Mouse (Mus musculus) embryonic fibroblast, embryonic 13.5 days (primary cell): ENCODE measurements around the gene Slfn1. TPM values are rescaled to one million over a fixed set of nuclear protein-coding genes. Genes with fewer than 3 reads are reported as not detected.
A peak's percentile ranks its signal among the peaks of the same experiment; 100 is the strongest.

Source experiments
- H3K27ac ChIP-seq: 2 replicates; pipeline ENCODE4 v1.5.1; 2012; ENCODE audit warnings: low read length, control low read depth, inconsistent platforms; ENCODE audit not compliant: insufficient read depth
- H3K4me1 ChIP-seq: 2 replicates; pipeline ENCODE4 v1.6.1; 2011; ENCODE audit warnings: low read length; ENCODE audit not compliant: control insufficient read depth, insufficient read depth
- H3K4me3 ChIP-seq: 2 replicates; pipeline ENCODE4 v1.5.1; 2011; ENCODE audit warnings: mild to moderate bottlenecking, control low read depth, low read length; ENCODE audit not compliant: insufficient read depth
- CTCF ChIP-seq: IDR thresholded peaks from 2 replicates; pipeline ENCODE4 v1.5.1; 2011; ENCODE audit warnings: mild to moderate bottlenecking, control low read depth, low read length, moderate library complexity, borderline replicate concordance; ENCODE audit not compliant: insufficient read depth
- POLR2A ChIP-seq: IDR thresholded peaks from 2 replicates; pipeline ENCODE4 v1.6.1; 2011; ENCODE audit warnings: low read depth, mild to moderate bottlenecking, control low read depth, low read length, moderate library complexity
- polyA plus RNA-seq: library from polyadenylated mRNA; stranded (reverse); fragments of >200 nt; gene quantifications from 2 replicates; pipeline ENCODE4 v1.2.4, GENCODE M21; 2011; ENCODE audit warnings: low read depth; ENCODE audit not compliant: missing spikeins, insufficient read length

The Slfn1 gene
- not detected in 2 replicates for polyA plus RNA-seq

- TF ChIP-seq CTCF, result no peak
- TF ChIP-seq POLR2A, result no peak
- H3K4me1 ChIP-seq, result no peaks in the 10 kb centered on the region
Observed at GRCm38 (mm10) chr11:83116597-83117227, at the start of gene Slfn1. Gene Slfn1, plus strand, starts transcription at chr11:83116849.

DNA sequence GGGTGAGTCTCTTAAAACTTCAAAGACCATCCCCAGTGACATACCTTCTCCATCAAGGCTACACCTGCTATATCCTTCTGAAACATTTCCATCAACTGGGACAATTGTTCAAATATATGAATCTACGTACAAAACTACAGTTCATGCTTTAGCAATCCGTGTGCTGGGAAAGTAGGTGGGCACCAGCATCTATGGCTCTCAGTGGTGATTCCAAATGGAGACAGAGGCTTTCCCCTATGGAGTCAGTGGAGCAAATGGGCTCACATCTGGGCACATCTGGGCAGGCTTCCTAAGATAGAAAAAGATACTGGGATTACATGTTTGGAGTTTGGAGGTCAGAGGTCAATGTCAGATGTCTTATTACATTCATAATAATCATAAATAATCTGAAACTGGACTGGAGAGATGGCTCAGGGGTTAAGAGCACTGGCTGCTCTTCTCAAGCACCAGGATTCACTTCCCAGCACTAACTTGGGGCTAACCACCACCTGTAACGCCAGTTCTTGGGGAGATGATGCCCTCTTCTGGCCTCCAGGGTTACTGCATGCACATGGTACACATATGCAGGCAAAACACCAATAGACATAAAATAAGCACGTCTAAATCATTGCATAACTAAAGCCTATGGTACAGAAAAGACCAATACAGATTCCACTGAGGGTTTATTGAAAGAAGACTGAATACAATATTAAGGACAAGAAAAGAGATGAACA, 48.5 kb upstream of the Slfn1 start:
- TF ChIP-seq CTCF (no peak), POLR2A (no peak)
- no peak overlapping the region for H3K27ac ChIP-seq
- no peak overlapping the region for H3K4me3 ChIP-seq
- H3K4me1 ChIP-seq, result peaks cover 6% of the 10 kb centered on the region; the same call in 1 of the 2 replicates

More at GRCm38 (mm10) chr11:83116597-83117227, at the start of gene Slfn1:
- Histone ChIP-seq H3K27ac (no peak within 1 kb of the TSS), H3K4me3 (no peak within 1 kb of the TSS)

DNA sequence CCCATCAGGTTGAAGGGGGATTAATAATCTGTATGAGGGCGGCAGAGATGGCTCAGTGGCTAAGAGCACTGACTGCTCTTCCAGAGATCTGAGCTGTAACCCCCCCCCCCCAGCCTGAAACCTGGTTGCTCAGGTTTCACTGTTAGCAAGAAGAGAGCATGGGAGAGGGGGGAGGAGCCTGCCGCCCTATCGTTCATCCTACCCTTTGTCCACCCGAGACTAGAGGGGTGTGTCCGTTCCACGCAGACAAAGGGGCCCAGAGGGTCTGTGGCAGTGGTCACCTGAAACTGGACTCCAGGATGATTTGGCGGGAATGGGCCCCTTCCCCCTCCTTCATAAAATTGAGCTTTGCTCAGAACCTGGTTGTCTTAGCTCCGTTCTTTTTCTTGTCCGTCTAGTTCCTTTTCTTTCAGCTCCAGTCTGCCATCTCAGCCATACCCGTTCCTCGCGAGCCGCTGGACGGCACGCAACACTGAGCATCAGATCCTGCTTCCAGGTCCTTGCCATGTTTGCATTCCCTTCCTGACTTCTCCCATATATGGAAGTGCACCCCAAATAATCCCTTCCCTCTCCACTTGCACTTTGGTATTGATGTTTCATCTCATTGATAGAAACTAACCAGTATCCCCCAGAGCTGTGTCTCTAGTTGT, 46.2 kb upstream of the Slfn1 start:
- no peak for TF ChIP-seq POLR2A
- TF ChIP-seq CTCF, result no peak
- 0 out of 2 replicates have a peak, but pooled peaks cover 2% of the 10 kb centered on the region for H3K4me1 ChIP-seq
- H3K4me3 ChIP-seq, result no peak overlapping the region
- no peak overlapping the region for H3K27ac ChIP-seq

DNA sequence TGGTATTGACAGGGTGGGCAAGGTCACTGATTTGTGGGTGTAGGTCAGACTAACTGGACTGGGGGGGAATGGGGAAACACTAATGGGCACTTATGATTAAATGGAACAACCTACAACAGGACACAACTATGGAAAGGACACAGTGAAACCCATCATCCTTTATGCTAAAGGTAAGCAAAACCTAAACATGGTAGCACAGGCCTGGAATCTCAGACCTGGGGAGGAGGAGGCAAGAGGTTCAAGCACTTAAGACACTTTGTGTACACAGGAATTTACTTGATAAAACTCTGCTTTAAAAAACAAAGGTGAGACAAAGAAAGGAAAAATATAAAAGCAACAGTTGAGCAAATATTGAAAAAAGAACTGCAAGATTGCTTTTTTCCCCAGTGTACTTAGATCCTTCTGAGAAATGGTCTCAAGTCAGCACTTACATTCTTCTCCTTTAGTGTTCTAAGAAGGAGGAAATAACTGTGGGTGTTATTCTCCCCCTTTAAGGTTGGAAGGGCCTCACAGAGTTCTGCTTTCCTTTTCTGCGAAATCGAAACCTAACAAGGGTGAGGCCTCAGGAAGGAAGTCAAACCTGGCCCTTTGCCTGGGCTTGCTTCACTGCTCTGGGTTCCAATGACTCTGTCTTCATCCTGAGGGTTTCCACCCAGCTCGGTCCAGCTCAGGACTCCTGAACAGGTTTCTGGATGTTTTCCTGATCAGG, 38.8 kb upstream of the Slfn1 start:
- Histone ChIP-seq H3K27ac (peak overlapping the region; percentile 84), H3K4me3 (no peak overlapping the region), H3K4me1 (peaks cover 2% of the 10 kb centered on the region)
- TF ChIP-seq CTCF, result no peak
- no peak for TF ChIP-seq POLR2A

DNA sequence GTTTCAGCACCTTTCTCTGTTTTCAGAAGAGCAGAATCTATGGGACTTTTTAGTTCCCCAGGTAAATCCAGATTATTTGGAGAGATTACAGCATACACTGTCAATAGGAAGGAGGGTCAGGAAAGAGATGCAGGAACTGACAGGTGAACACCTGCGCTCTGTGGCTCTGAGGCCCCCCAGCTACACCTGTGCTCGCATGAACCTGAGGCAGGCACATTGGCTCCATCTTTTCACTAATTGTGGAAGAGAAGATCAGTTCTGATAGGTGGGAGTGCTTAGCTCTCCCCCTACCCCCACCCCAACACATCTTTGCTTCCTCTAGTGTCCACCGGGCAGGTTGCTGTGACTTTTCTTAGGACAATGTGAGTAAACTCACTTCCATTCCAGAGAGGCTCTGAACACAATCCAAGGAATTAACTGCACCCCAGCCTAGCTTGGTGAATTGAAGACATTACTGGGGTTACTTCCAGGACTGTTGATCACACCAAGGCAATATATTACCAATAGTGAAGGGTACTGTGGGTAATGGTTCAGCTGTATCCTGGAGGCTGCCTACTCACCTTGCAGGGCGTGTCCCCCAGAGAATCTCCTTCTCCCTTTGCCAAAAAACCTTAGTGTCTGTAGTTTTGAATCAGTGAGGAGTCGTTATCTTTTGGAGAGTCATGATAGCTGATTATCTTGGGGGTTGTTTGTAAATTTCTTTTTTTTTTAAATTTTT, 38.1 kb upstream of the Slfn1 start:
- no peak overlapping the region for H3K4me3 ChIP-seq
- H3K4me1 ChIP-seq, result peaks cover 2% of the 10 kb centered on the region
- H3K27ac ChIP-seq, result peak overlapping the region; percentile 38
- no peak for TF ChIP-seq CTCF
- no peak for TF ChIP-seq POLR2A

- peaks cover 2% of the 10 kb centered on the region for H3K4me1 ChIP-seq
- TF ChIP-seq CTCF (no peak), POLR2A (no peak)
- H3K27ac ChIP-seq, result 0 out of 2 replicates have a peak overlapping the region, but pooled peaks have one; percentile 18
- H3K4me3 ChIP-seq, result no peak overlapping the region
Observed at GRCm38 (mm10) chr11:83079487-83080199, 37.0 kb upstream of the Slfn1 start.

DNA sequence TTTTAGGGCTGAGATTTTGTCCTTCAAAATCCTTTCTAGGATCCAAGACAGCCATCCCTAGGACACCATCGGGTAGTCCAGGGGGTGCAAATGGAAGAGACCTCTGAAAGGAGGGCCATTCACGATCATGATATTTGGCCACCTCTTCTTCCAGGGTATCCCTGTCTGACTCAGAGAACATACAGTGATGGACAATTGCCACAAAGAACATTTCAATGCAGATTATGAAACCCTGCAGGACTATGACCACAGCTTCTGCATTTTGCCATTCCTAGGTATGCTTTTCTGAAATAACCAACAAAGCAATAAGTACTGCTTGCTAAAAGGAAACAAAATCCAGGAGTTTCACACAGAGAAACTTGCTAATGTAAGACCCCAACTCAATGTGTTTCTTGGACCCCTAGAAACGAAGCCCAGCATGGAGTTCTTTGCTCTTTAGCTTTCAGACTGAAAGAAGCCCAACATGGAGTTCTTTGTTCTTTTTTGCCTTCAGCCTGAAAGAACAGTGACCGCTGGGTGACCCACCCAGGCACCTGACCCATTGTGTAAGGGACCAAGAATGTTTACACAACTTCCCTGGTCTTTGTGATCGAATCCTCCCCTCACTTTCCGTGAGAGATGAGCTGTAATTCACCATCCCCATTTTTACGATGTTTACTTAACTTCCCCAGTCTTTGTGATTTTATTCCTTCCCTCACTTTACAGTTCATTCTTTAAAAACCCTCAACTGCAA, 33.7 kb upstream of the Slfn1 start:
- TF ChIP-seq CTCF (no peak), POLR2A (no peak)
- Histone ChIP-seq H3K4me1 (peaks cover 2% of the 10 kb centered on the region; the same call in 1 of the 2 replicates), H3K4me3 (no peak overlapping the region), H3K27ac (no peak overlapping the region)

DNA sequence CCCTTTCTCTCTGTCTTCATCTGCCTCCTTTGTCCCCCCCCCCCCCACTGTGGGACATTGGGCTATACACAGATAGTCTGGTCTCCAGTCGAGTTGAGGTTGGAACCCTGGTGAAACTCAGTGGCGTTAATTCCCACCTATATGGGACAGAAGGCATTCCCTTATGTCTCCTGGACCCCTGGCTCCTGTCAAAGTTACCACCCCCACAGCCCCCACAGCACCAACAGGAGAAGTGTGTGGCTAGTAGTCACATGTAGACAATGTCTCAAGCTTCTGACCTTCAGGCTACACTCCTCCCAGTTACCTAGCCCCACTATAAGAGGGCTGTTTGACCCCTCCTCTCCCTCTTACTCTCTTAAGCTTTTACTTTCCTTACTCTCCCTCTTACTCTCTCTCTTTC, 32.5 kb upstream of the Slfn1 start:
- TF ChIP-seq POLR2A (no peak), CTCF (no peak)

More for the DNA sequence above, 32.5 kb upstream of the Slfn1 start:
- no peak overlapping the region for H3K27ac ChIP-seq
- H3K4me3 ChIP-seq, result no peak overlapping the region
- H3K4me1 ChIP-seq, result peaks cover 2% of the 10 kb centered on the region; the same call in 1 of the 2 replicates
